Mouse (Mus musculus): ENCODE data around the gene Susd6.
A peak's percentile ranks its signal among the peaks of the same experiment; 100 is the strongest.

DNA sequence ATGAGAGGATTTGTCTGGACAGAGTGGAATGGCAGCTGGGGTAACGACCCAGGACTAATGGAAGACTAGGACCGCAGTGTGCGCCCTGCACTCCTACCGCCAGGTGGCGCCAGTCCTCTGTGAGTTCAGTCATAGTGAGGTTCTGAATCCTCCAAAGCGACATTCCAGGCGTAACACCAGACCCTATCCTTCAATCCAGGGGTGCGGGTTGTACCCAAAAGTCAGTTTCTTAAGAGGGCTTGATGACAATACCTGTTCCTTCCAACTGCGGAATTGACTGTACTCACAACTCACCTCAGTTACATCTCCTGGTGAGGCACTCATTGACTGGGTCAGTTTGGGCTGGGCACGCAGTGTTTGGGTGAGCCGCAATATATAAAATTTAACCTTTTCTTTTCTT is 20.6 kb upstream of the Susd6 start:
- TF ChIP-seq CTCF (IDR thresholded peaks at IDR 0.05; ENCODE audit: low read depth, low read length) (peak; percentile 100), GATA1 (IDR thresholded peaks at IDR 0.05; ENCODE audit: borderline replicate concordance, low read length) (no peak), TAL1 (conservative IDR thresholded peaks at IDR 0.05; ENCODE audit: low read depth, low read length) (no peak), POLR2AphosphoS5 (IDR thresholded peaks at IDR 0.05; ENCODE audit: insufficient replicate concordance, low read depth, low read length) (no peak), GATA2 (IDR thresholded peaks at IDR 0.05; ENCODE audit: borderline replicate concordance, low read depth, low read length) (no peak)

All from G1E (cell line).